Mouse (Mus musculus) 416B (cell line): ENCODE results near the gene Slc6a16.

ENCODE experiments used
- DNase-seq: peaks from one replicate; pipeline ENCODE4 v3.0.0; 2011; ENCODE audit warnings: low read depth

Gene Slc6a16

GRCm38 (mm10) chr7:45216442-45217183, 24.3 kb upstream of the Slc6a16 start:
- DNase-seq: no peak

GRCm38 (mm10) chr7:45221680-45222079, 19.2 kb upstream of the Slc6a16 start:
- DNase-seq: no peak

DNA sequence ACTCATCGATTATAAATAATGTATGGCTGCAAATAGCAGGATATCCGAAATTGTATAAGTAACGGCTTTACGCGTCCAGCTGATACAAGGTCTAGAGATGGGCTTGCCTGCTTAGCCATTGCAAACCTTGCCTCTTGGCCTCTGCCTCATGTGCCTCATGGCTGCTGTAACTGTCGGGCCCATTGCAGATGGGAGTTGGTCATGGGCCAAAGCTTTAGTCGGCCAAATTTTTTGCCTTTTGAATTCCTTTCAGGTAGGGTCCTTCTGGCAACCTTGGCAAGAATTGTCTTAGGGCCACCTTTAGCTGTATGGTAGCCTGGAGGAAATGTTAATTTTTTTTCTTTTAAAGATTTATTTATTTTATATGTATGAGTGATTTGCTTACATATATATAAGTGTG, 16.1 kb upstream of the Slc6a16 start:
- no peak for DNase-seq

DNA sequence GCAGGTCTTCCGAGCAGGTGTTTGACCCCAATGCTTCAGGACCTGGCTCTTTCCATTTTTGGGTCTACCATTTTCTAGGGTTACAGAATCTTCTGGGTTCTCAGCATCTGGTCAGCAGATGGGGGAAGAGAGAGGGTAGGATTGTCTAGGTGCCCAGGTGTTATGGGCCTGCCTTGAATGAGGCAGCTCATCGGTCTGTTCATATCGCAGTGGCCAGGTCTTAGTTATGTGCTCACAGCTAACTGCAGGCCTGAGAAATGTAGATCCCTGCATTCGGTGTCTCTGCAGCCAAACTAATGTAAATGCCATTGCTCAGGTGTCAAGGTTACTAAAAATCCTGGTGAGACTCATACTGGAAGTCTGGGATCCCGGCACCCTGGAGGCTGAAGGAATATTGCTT, 14.5 kb upstream of the Slc6a16 start:
- no peak for DNase-seq

- no peak for DNase-seq
Measured at GRCm38 (mm10) chr7:45228548-45228947, 12.3 kb upstream of the Slc6a16 start.

DNA sequence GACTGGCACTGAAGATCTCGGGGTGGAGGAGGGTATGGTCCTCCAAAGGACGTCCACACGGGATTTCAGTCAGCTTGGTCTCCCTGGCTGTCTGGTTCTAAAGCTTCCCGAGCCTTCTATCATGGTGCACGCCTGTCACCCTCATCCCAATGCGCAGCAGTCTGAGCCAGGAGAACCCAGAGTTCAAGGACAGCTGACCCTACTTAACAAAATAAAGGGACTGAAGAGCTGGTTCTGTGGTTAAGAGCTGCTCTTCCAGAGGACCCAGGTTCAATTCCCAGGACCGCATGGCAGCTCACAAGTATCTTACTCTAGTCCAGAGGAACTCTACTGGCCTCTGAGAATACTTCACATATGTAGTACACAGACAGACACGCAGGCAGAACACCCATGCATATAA, 11.8 kb upstream of the Slc6a16 start:
- DNase-seq: no peak

- peak; percentile 12 for DNase-seq
Measured at GRCm38 (mm10) chr7:45229459-45230203, 11.3 kb upstream of the Slc6a16 start.

DNA sequence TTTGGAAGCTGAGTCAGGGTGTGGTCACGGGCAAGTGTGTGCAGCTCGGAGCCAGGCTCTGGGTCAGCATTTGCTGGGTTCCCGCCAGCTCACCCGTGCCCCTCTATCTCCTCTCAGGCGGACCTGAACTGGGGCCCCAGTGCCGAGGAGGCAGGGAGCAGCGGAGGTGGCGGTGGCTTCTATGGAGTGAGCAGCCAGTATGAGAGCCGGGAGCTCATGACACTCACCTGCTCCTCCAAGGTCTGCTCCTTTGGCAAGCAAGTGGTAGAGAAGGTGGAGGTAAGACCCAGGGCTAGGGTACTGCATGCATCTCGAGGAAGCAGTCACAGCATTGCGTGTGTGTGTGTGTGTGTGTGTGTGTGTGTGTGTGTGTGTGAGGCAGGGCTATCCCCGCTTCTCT, 9.7 kb upstream of the Slc6a16 start:
- no peak for DNase-seq

- DNase-seq: no peak
Measured at GRCm38 (mm10) chr7:45231941-45232340, 8.9 kb upstream of the Slc6a16 start.

GRCm38 (mm10) chr7:45232716-45233465, 8.0 kb upstream of the Slc6a16 start:
- DNase-seq: no peak

DNA sequence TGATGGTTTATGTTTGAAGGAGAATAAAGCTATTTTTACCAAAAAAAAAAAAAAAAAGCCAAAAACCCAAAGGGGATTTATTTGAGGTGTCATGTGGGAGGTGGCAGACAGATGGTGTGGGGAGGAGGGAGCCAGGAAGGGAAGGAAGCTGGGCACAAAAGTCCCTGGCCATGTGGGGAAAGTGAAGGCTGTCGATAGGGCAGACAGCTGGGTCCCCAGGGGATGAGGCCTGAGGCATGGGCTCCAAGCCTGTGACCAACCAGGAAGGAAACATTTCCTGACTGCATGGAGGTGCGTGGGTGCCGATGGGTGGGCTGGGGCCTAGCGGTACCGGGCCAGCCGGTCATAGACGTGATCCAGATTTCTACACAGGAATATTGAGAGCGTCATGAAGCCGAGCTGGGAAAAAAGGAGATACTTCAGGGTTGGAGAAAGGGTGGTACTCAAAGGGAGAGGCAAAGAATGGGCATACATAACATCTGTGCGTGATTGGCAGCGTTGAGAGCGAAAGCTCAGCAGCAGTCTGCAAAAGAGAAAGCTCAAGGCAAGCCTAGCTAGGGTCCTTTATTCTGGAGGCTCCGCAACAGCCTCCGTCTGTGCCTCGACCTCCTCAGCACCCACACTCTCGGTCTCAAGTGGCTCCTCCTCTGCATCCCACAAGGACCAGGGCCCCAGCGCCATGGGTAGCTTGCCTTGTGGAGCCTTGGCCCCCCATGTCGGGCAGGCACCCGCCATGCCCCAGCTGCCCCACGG, 7.1 kb upstream of the Slc6a16 start:
- DNase-seq: peak; percentile 21

GRCm38 (mm10) chr7:45234333-45234841, 6.5 kb upstream of the Slc6a16 start:
- DNase-seq: no peak

- DNase-seq: no peak
Measured at GRCm38 (mm10) chr7:45234922-45235571, 5.8 kb upstream of the Slc6a16 start.

DNA sequence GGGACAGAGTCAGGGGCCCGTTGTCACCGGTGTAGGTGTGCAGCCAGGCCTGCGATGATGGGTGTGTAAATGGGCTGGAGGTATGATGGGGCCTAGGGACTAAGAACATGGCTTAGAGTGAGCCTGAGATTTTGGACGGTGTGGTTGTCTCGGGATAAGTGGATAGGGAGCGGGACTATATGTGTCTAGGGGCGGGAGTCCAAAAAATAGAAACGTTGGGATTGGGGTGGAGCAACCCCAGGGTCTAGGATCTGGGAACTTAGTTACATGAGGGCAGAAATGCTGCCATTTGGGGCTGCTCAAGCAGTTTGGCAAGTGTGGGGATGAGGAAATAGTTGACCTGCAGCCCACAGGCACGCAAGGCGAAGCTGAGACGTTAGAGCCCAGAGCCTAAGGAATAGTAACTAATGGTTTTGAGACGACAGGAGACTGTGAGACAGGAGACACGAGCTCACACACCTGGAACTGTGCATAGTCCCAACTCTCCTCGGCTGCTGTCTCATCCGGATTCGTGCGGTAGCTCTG, 5.2 kb upstream of the Slc6a16 start:
- DNase-seq: no peak

- DNase-seq: peak; percentile 69
Measured at GRCm38 (mm10) chr7:45237747-45238699, 2.9 kb upstream of the Slc6a16 start.

GRCm38 (mm10) chr7:45238723-45239496, 2.0 kb upstream of the Slc6a16 start, which contains the start of gene Cd37:
Gene Cd37 (minus strand): TSS chr7:45239115.
- DNase-seq: peak; percentile 74

GRCm38 (mm10) chr7:45240109-45240508, 776 bp upstream of the Slc6a16 start:
- no peak for DNase-seq

DNA sequence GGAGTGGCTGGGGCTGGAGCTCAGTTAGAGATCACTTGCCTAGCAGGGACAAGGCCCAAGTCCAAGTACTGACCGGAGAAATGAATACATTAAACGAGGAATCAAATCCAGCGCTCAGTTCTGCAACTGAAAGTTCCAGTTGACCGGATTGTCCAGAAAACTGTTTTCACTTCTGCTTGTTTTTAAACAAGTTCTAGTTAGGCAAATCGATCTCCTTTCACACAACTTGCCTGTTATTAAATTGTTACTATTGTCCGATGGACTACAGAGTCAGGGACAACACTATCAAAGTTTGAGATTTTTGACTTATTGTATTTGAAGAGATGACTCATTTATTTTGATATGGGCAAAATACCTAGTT, 484 bp downstream of the Slc6a16 start:
- no peak for DNase-seq

DNA sequence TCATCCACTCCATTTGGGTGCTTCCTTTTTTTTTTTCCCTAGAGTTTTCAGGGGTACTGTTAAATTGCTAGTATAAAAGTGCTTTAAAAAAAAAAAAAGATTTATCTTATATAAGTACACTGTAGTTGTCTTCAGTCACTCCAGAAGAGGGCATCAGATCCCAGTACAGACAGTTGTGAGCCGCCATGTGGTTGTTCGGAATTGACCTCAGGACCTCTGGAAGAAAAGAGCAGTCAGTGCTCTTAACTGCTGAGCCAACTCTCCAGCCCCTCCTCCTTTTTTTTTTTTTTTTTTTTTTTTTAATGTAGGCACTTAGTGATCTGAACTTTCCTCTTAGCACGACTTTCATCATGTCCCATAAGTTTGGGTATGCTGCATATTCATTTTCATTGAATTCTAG, 6.8 kb downstream of the Slc6a16 start:
- DNase-seq: peak; percentile 63
